Mouse (Mus musculus): ENCODE measurements around the gene Gpr119.

- no peak for TF ChIP-seq CTCF (IDR thresholded peaks at IDR 0.05; ENCODE audit: extremely low read depth, insufficient read depth, insufficient read length, insufficient replicate concordance)
- TF ChIP-seq POLR2A (IDR thresholded peaks at IDR 0.05; ENCODE audit: low read depth, low read length), result no peak
These were observed 2.6 kb downstream of the Gpr119 start for GRCm38 (mm10) chrX:48671714-48672113.
